Mouse (Mus musculus): Measurements from ENCODE around the gene Pnma1.

Pnma1 gene

DNA sequence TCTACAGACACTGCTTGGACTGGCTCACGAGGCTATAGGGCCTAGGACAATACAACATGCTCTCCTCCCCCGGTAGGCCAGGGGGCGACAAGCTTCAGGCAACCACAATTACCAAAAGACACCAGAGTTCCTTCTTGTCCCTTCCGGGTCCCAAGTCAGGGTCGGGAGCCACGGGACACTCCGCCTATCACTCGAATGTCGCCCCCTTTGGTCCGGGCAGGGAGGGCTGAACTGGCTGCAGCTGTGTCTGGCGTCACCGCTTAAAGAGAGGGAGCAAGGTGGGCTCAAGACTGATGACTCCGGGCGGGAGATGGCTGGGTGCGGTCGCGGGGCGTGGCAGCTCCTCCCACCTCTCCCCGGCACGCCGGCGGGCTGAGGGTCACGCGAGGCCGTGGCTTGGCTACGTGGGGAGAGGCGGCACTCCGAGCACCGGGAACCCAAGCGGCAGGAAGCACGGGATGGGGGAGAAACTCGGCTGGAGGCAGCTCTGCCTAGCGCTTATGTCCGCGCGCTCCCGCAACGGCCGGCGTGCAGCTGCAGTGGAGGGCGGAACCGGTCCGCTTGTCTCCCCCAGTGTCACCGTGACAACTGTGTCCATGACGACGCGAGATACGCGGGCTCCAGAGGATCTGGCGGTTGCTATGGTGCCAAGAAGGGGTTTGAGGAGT, at the start of gene Pnma1:
Gene Pnma1, minus strand, starts transcription at position 536 of the 668 bp plus-strand sequence.
- DNase-seq (ENCODE audit: low spot score): peak; percentile 57

GRCm38 (mm10) chr12:84195195-84195594, 46.9 kb upstream of the Pnma1 start:
- DNase-seq (ENCODE audit: low spot score): no peak

GRCm38 (mm10) chr12:84194400-84195109, 46.3 kb upstream of the Pnma1 start:
- DNase-seq (ENCODE audit: low spot score): no peak

DNA sequence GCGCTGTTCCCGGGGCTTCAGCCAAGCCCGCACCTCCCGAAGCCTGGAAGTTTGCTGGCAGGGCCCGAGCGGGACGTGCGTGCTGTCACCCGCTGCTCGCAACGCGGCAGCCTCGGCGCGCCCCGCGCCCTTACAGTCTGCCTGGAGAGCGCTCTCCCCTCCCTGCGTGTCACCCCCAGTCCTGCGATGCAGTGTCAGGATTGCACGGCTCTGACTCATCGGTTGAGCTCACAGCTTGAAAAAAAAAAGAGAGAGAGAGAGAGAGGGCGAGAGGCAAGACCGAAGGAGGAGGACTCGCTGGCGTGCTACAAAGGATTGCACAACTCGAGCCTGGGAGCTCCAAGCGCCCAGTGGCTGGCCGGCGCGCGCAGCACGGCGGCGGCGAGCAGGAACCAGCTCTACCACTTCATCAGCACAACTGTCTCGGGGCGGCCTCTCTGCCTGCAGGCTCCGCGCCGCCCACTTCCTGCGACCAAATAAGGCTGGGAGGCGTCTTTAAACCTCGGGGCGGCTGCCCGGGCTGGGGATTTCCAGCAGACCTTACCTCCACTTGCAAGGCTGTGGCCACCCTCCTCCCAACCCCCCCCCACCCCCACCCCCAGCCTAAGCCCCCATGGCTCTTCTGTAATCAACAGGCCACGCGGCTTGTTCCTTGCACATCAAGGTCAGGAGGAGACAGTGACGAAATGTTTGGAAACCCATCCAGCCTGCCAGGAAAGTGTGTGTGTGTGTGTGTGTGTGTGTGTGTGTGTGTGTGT, 45.5 kb upstream of the Pnma1 start:
- peak; percentile 98 for DNase-seq (ENCODE audit: low spot score)

GRCm38 (mm10) chr12:84192741-84193641, 44.7 kb upstream of the Pnma1 start:
- peak; percentile 86 for DNase-seq (ENCODE audit: low spot score)

- no peak for DNase-seq (ENCODE audit: low spot score)
Measured at GRCm38 (mm10) chr12:84192280-84192679, 44.0 kb upstream of the Pnma1 start.

DNA sequence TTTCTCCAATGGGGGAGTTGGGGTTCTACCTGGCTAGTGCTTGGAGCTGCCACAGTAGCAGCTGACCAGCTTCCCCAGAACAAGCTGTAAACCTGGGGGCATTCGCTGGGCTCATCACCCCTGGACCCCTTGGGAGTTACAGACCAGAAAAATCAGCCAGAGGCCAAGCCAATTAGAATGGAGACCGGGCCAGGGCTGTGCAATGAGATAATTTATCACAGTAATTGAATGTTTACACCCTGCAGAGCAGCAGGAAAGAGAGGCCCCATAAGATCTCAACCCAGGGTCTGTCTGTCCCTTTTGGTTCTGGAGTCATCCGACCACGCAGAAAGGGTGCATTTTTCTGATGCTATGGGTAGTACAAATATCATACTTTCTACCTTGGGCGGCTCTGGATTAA, 43.5 kb upstream of the Pnma1 start:
- no peak for DNase-seq (ENCODE audit: low spot score)

- no peak for DNase-seq (ENCODE audit: low spot score)
Measured at GRCm38 (mm10) chr12:84191190-84191589, 42.9 kb upstream of the Pnma1 start.

- DNase-seq (ENCODE audit: low spot score): no peak
Measured at GRCm38 (mm10) chr12:84190151-84190820, 42.0 kb upstream of the Pnma1 start.

- DNase-seq (ENCODE audit: low spot score): no peak
Measured at GRCm38 (mm10) chr12:84188881-84189444, 40.7 kb upstream of the Pnma1 start.

DNA sequence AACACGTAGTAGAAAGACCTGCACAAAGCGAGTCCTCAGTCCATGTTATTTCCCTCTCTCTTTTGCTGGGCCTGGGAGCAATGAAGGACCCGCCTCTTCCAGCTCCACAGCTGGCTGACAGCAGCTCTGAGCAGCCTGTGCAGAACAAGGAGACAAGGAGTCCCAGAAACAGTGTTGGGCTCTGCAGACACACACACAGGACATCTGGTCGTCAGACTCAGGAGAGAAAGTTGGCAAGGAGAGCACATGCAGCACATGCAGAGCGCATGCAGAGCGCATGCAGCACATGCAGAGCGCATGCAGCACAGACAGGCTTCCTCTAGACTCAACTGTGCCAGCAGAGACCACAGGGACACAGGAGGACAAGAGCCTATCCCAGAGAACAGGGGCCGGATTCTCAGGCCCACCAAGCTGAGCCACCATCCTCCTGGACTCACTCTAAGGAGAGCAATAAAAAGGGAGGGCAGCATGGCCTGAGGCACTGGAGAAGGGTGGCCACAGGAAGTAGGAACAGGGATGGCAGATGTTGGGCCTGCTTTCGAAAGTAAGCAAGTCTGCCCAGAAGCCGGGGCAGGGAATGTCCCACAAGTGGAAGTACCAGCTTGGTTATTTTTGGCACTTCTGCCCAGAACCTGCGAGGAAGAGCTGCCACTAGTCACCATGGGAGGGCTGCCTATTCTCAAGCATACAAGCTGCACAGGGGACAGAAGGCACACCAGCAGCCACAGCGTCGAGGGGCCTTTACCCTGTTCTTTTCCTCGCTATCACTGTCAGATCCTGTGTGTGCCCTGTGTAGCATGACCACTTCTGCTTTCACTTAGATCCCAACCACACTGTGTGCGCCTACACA, 39.7 kb upstream of the Pnma1 start:
- DNase-seq (ENCODE audit: low spot score): no peak

GRCm38 (mm10) chr12:84186950-84187349, 38.7 kb upstream of the Pnma1 start:
- no peak for DNase-seq (ENCODE audit: low spot score)

DNA sequence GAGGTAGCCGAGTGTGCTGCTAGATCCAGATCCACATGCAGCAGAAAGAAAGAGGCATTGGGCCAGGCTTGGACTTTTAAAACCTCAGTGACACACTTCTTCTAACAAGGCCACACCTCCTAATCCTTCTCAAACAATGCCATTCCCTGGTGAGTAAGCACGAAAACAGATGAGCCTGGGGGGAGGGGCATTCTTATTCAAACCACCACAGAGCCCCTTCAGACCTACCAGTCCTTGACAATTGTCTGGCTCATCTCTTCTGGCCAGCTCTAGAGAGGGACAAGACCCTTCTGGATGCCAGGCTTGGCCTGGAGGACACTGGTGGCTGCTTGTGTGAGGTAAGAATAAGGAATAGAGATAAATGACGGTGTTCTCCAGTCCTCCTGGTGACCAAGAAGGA, 38.2 kb upstream of the Pnma1 start:
- DNase-seq (ENCODE audit: low spot score): no peak

DNA sequence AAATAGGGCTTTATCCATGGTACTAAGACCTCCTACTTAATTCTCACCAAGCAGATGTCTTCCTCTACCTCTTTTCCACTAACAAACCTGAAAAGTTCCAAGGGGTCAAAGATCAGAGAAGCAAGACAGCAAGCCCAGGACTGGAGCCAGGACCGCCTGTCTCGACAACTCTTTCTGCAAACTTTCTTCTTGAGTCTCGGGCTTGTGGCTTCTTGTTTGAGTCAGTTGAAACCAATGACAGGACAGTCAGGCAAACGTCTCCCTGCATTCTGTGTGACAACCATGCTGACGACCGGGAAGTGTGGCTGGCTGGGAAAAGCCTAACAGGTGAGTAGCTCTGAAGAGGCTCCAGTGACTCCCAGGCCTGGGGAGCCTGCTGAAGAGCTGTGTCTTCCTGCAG, 37.3 kb upstream of the Pnma1 start:
- DNase-seq (ENCODE audit: low spot score): no peak

- no peak for DNase-seq (ENCODE audit: low spot score)
Measured at GRCm38 (mm10) chr12:84184979-84185378, 36.7 kb upstream of the Pnma1 start.

DNA sequence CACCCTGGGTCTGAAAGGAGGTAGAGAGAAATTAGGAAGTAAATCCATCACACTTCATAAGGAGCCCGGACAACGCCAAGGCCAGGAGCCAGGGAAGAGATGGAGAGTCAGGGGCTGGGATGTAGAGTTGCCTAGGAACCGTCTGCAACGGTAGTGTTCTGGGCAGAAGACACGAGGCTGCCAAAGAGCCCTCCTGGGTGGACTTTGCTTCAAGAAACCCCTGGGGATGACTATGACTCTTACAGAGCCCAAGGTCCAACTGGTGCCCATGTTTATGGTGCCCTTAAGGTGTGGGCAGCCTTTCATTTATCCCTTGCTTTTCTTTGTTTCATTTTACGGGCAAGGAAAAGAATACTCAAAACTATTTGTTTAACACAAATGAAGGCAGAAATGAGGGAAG, 33.7 kb upstream of the Pnma1 start:
- DNase-seq (ENCODE audit: low spot score): no peak

GRCm38 (mm10) chr12:84180701-84181435, 32.6 kb upstream of the Pnma1 start:
- no peak for DNase-seq (ENCODE audit: low spot score)

GRCm38 (mm10) chr12:84180090-84180489, 31.8 kb upstream of the Pnma1 start:
- DNase-seq (ENCODE audit: low spot score): no peak
